Mouse (Mus musculus): ENCODE data around the gene Ranbp9. TPM values are rescaled to one million over a fixed set of nuclear protein-coding genes. Genes with fewer than 3 reads are reported as not detected.

Gene Ranbp9
- total RNA-seq, 2 experiments from 2014 or later = 40.5 to 45.0 TPM

- no peak for DNase-seq
Observed at GRCm38 (mm10) chr13:43452177-43452576, 28.9 kb downstream of the Ranbp9 start.

DNA sequence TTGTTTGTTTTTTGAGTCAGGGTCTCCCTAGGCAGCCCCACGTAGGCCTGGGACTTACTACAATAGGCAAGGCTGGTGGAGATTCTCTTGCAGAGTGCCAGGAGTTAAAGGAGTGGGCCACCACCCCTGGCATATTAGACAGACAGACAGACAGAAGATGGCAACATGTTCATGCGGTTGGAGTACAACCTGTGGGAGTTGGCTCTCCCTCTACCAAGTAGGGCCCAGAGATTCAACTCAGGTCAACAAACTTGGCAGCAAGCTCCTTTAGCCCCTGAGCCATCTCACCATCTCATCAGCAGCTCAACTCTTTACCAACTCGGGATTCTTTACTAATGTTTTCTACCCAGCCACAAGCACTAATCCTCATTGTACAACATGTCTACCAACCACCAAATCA is 30.4 kb downstream of the Ranbp9 start:
- DNase-seq = no peak

DNA sequence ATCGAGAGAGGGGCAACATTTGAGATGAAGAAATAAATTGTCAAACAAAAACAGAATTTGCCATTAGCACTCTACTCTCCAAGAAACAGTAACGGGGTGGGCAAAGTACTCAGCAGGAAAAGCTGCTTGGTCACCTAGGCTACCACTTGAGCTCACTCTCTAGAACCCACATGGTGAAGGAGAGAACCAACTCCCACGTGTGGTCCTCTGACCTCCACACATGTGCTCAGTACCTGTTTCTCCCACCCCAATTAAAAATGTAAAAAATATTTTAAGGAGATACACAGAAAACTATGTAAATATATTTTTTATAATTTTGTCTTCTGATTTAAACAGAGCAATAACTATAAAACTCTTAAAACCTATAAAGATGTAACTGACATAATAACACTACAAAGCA is 33.4 kb downstream of the Ranbp9 start:
- no peak for DNase-seq

DNA sequence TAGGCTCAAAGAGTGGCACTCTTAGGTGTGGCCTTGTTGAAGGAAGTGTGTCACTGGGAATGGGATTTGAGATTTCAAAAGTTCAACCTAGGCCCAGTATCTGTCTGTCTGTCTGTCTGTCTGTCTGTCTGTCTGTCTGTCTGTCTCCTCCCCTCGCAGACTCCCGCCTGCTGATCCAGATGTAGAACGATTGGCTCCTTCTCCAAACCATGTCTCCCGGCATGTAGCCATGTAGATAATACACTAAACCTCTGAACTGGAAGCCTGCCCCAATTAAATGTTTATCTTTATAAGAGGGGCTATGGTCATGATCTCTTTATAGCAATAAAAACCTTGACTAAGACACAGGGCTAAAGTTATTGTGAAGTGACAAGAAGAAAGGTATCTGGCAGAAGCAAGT is 35.3 kb downstream of the Ranbp9 start:
- peak in 1 of 2 experiments; percentile 20 for DNase-seq

- DNase-seq = no peak
Observed at GRCm38 (mm10) chr13:43444717-43445116, 36.4 kb downstream of the Ranbp9 start.

- DNase-seq = no peak
Observed at GRCm38 (mm10) chr13:43443706-43444105, 37.4 kb downstream of the Ranbp9 start.

- no peak for DNase-seq
Observed at GRCm38 (mm10) chr13:43442551-43442950, 38.5 kb downstream of the Ranbp9 start.

DNA sequence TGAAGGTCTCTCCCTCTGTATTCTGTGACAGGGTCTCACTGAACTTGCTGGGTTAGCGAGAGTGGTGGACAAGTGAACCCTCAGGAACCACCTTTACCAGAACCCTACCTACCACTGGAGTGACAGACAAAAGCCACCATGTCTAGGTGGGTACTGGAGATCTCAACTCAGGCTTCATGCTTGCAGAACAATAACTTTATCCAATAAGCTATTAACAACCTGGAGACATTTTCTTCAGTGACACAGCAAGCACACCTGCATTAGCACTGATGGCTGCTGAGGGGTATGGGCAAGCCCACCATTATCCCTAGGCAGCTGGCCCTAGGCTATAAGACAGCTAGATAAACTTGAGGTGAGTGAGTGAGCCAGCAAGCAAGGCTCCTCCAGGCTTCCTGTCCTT is 40.7 kb downstream of the Ranbp9 start:
- no peak for DNase-seq

GRCm38 (mm10) chr13:43433395-43433794 is 47.7 kb downstream of the Ranbp9 start:
- DNase-seq = no peak

DNA sequence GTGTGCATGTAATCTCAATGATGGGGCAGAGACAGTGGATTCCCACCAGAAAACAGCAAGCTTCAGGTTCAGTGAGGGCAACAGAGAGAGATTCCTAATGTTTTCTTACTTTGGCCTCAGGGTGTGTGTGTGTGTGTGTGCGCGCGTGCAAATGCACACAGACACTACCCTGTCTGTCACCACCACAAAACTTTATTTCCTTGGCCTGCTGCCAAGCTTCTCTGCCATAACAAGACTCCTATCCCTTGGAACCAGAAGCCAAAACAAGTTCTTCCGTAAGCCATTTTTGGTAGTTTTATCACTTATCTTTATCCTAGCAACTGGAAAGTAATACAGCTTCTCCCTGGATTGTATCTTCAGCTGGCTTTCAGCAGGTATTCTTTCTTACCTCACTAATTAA is 52.6 kb downstream of the Ranbp9 start:
- no peak for DNase-seq

DNA sequence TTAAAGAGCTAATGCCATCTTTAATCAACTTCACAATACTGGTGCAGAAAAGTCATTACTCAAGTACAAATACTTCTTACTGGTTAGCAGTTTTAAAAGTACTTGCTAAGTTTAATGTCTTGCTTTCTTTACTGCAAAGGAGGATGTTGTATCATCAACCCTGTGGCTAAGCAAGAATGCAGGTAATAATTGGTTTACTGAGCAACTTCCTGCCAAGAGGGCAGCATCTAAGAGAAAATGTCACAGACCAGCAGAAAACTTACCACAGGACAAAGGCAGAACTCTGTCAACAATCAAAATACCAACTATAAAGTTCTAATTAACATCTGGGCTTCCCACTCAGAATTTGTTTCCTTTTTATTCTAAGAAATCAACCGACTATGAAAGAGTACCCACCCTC is 65.8 kb downstream of the Ranbp9 start:
- DNase-seq = no peak

- no peak for DNase-seq
Observed at GRCm38 (mm10) chr13:43413611-43414010, 67.5 kb downstream of the Ranbp9 start.

GRCm38 (mm10) chr13:43412311-43412710 is 68.8 kb downstream of the Ranbp9 start:
- no peak for DNase-seq

DNA sequence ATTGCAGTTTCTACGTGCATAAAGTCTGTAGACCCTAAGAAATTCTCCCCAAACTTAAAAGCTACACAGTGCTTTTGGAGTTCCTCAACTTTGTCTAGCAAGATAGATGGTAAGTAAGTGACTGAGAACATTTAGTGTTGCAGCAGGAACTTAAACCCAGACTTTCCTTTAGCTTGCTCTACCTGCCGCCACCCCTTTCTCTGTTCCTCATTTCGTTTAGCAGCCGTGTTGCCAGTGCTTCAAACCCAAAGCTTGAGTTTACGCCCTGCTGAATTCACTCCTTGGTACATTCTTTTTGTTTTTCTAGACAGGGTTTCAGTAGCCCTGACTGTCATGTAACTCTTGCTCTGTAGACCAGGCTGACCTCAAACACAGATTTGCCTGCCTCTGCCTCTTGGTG is 81.5 kb downstream of the Ranbp9 start:
- no peak for DNase-seq

DNA sequence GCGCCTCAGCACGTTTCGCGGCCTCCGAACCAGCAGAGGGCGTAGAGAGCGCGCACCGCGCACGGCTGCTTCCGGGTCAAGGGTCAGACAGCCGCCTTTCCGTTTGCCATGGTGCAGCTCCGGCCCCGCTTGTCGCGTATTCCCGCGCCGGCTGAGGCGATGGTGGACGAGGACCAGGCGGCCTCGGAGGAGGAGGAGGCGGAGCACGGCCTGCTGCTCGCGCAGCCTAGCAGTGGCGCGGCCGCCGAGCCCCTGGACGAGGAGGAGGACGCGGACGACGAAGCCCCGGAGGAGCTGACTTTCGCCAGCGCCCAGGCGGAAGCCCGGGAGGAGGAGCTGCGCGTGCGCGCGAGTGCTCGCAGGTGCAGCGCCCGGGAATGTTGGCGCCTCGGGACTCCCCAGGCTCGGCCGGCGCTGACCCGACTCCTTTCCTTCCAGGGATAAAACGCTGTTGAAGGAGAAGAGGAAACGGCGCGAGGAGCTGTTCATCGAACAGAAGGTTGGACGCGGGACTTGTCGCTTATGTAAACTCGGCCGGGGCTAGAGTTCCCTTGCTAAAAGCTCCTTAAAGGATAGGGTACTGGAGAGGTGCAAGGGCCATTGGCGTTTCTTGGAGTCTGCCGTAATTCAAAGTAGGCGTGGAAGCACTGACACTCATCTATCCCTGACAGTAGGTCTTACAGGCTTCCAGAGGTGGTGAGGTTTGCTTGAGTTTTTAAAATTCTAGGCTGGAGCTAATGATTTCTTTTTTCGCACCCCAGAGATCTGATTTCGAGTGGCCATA is 82.6 kb downstream of the Ranbp9 start, which contains the start of gene Nol7:
TSS of gene Nol7 (plus strand) at position 94 of the 784 bp plus-strand sequence.
- peak; percentile 95 to 98 for DNase-seq

GRCm38 (mm10) chr13:43397700-43398296 is 83.3 kb downstream of the Ranbp9 start:
- no peak for DNase-seq

DNA sequence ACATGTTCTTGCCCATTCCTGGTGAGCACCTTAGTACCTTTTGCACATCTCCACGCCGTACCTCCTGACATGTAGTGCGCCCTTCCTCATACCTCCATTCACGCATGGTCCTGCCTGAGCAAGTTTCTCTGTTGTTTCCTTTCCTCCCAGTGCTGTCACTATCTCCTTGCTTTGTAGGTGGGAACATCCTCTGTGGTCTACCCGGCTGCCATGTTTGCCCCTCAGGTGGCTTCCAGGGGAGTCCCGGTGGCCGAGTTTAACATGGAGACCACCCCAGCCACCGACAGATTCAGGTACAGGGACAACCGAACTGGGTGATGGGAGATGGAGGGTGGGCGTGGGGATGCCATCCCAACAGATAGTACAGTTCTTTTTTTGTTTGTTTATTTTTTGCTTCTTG is 95.8 kb downstream of the Ranbp9 start:
- no peak for DNase-seq

GRCm38 (mm10) chr13:43379989-43380388 is 101.1 kb downstream of the Ranbp9 start:
- no peak for DNase-seq

GRCm38 (mm10) chr13:43374918-43375432 is 106.1 kb downstream of the Ranbp9 start:
- DNase-seq = peak in 1 of 2 experiments; percentile 42

GRCm38 (mm10) chr13:43374205-43374604 is 106.9 kb downstream of the Ranbp9 start:
- no peak for DNase-seq

DNA sequence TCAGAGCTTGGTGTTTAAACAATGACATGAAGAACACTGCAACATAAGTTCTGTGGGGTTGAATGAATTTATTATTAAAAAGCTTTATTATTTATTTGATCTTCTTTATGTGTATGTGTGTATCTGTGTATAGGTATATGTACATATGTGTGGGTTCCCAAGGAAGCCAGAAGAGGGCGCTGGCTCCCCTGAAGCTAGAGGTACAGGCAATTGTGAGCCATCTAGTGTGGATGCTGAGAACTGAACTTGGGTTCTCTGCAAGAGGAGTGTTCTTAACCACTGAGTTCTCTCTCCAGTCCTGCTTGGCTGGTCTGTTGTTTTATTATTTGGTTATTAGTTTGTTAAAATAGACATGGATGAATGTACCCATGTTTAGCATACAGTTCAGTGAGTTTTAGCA is 108.2 kb downstream of the Ranbp9 start:
- DNase-seq = no peak

DNA sequence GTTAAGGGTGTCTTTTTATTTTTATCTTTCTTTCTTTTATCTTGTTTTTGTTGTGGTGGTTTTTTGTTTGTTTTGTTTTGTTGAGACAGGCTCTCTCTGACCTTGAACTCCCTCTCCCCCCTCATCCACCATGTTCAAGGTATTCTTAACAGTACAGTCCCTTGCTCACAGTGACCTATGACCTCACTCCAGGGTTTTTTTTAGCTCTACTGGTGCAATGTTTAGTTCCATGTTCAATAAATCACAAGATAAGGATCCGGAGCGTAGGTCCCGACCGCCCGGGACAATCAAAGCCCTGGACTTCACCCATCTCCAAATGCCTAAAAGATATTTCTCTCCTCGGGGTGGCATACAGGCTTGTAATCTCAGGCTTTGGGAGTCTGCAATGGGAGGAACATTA is 111.0 kb downstream of the Ranbp9 start:
- DNase-seq = no peak

DNA sequence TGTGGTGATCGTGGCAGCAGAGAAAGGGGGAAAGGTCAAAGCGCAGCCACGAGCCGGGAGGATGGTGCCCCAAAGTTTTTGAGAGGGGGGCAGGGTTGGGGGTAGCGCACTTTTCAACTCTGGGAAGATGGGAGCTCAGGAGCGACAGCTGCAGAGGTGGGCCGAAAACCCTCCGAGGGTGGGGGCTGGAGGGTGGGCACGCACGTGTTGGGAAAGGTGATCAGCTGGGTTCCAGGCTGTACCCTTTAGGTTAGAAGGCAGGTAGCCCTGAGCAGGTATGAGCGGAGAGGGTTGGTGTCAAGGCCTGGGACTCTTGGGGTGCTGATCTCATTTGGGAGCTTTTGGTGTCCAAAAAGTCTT is 115.3 kb downstream of the Ranbp9 start:
- peak in 1 of 2 experiments; percentile 34 for DNase-seq

Measured in heart, adult 18-20 months (tissue).